Mouse (Mus musculus) neural tube, embryonic 13.5 days (tissue): ENCODE measurements around the gene Mllt10. TPM values are rescaled to one million over a fixed set of nuclear protein-coding genes. Genes with fewer than 3 reads are reported as not detected.
A peak's percentile ranks its signal among the peaks of the same experiment; 100 is the strongest.

Source experiments
- ATAC-seq: fragments of 200-750 bp; cut with Nextera tagmentation; 2 replicates; pipeline ENCODE4 v1.8.0; 2017; ENCODE audit warnings: low read depth, mild to moderate bottlenecking, moderate TSS enrichment, moderate library complexity
- H3K27ac ChIP-seq: fragments of 300-500 bp; sonication (generic); replicated peaks from 2 replicates; pipeline ENCODE4 v1.5.1; 2015; ENCODE audit warnings: moderate library complexity, mild to moderate bottlenecking, inconsistent platforms
- H3K27me3 ChIP-seq: fragments of 300-500 bp; sonication (generic); 2 replicates; pipeline ENCODE4 v1.6.1; 2015; ENCODE audit warnings: mild to moderate bottlenecking, inconsistent platforms
- H3K36me3 ChIP-seq: fragments of 300-500 bp; sonication (generic); 2 replicates; pipeline ENCODE4 v1.6.1; 2015; ENCODE audit warnings: mild to moderate bottlenecking, inconsistent platforms
- H3K4me1 ChIP-seq: fragments of 300-500 bp; sonication (generic); replicated peaks from 2 replicates; pipeline ENCODE4 v1.6.1; 2015; ENCODE audit warnings: inconsistent platforms
- H3K4me2 ChIP-seq: fragments of 300-500 bp; sonication (generic); 2 replicates; pipeline ENCODE4 v1.6.1; 2015; ENCODE audit warnings: inconsistent platforms, mild to moderate bottlenecking, moderate library complexity
- H3K4me3 ChIP-seq: fragments of 300-500 bp; sonication (generic); 2 replicates; pipeline ENCODE4 v1.5.1; 2015; ENCODE audit warnings: mild to moderate bottlenecking, inconsistent platforms
- H3K9ac ChIP-seq: fragments of 300-500 bp; sonication (generic); 2 replicates; pipeline ENCODE4 v1.6.1; 2015; ENCODE audit warnings: moderate library complexity, mild to moderate bottlenecking, inconsistent platforms
- H3K9me3 ChIP-seq: fragments of 300-500 bp; sonication (generic); 2 replicates; pipeline ENCODE4 v1.6.1; 2016; ENCODE audit warnings: inconsistent platforms
- WGBS: fragments of 180-500 bp; shearing (Covaris S2); methylation state at CpG from one replicate; pipeline ENCODE4 v1.1.7; 2015; 5-methylcytosine and 5-hydroxymethylcytosine counted together
- microRNA-seq: library from miRNA; unstranded; fragments of <30 nt; microRNA quantifications from one replicate; pipeline ENCODE4, GENCODE M21; 2016
- polyA plus RNA-seq: library from polyadenylated mRNA; unstranded; fragments of >200 nt; fragmentation: Nextera tagmentation; extraction: Ambion mirVana; gene quantifications from 2 replicates; pipeline ENCODE4 v1.2.1, GENCODE M21; 2015

The Mllt10 gene
- polyA plus RNA-seq, 1 experiment from 2014 or later: 63.1 TPM

DNA sequence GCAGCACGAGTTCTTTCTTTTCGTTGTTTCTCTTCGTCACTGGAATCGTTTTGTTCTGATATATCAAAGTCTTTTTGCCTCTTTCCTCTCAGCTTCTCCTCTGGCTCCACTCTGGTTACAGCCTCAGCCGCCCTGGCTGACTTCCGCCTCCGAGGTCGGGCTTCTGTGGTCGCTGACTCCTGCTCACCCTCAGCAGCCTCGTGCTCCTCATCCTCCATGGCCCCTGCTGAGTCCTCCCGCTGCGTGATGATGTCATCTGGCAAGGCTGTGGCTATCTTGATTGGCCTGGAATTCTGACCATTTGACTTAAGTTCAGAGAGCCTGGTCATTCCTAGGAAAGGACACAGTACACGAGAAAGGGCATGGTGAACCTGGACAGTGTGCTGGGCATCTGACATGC lies 164.5 kb downstream of the Mllt10 start:
- Histone ChIP-seq H3K27ac (no peak overlapping the region), H3K4me3 (no peak overlapping the region), H3K27me3 (no peaks in the 10 kb centered on the region), H3K4me1 (no peaks in the 10 kb centered on the region; the same call in 1 of the 2 replicates), H3K4me2 (no peak overlapping the region), H3K9ac (no peak overlapping the region), H3K36me3 (peaks cover 58% of the 10 kb centered on the region), H3K9me3 (no peaks in the 10 kb centered on the region)
- ATAC-seq: no peak
- 83% methylated on average over 13 of the region's 13 CpGs for WGBS

- Histone ChIP-seq H3K27me3 (no peaks in the 10 kb centered on the region), H3K36me3 (no peaks in the 10 kb centered on the region), H3K4me3 (no peak overlapping the region), H3K27ac (no peak overlapping the region), H3K9ac (no peak overlapping the region), H3K4me2 (no peak overlapping the region), H3K4me1 (peaks cover 13% of the 10 kb centered on the region), H3K9me3 (no peaks in the 10 kb centered on the region)
- WGBS: 70% methylated on average over 8 of the region's 8 CpGs
- ATAC-seq: no peak
These were observed 173.5 kb downstream of the Mllt10 start for GRCm38 (mm10) chr2:18228486-18229062.

DNA sequence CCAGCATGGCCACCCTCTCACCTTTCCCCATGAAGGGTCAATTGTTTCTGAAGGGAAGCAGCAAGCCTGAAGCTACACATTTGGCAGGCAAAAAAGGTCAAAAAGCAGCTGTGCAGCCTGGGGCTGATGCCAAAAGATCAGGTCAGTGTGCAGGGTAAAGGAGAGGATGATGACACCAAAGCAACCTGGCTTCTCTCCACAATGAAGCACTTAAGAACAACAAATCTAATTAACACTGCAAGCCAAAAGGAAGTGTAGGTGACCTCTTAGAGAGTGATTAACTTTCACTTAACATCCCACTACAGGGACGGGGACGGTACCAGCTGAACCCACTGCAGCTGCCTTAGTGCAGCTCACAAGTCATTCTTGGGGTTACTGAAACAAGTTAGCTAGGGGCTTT lies 174.2 kb downstream of the Mllt10 start:
- no peak for ATAC-seq
- WGBS: 13% methylated on average over 2 of the region's 2 CpGs
- Histone ChIP-seq H3K9ac (no peak overlapping the region), H3K4me1 (peaks cover 18% of the 10 kb centered on the region), H3K9me3 (no peaks in the 10 kb centered on the region), H3K36me3 (no peaks in the 10 kb centered on the region), H3K27me3 (no peaks in the 10 kb centered on the region), H3K4me2 (no peak overlapping the region), H3K4me3 (no peak overlapping the region), H3K27ac (no peak overlapping the region)

- Histone ChIP-seq H3K27me3 (no peaks in the 10 kb centered on the region), H3K4me3 (no peak overlapping the region), H3K4me2 (no peak overlapping the region), H3K9ac (no peak overlapping the region), H3K27ac (no peak overlapping the region), H3K4me1 (peaks cover 19% of the 10 kb centered on the region), H3K9me3 (no peaks in the 10 kb centered on the region), H3K36me3 (no peaks in the 10 kb centered on the region)
- no peak for ATAC-seq
- WGBS: 69% methylated on average over 4 of the region's 4 CpGs
These were observed 176.1 kb downstream of the Mllt10 start for GRCm38 (mm10) chr2:18231143-18231542.

GRCm38 (mm10) chr2:18232883-18233567 lies 178.0 kb downstream of the Mllt10 start:
- Histone ChIP-seq H3K9ac (no peak overlapping the region), H3K27me3 (no peaks in the 10 kb centered on the region), H3K4me3 (no peak overlapping the region), H3K9me3 (no peaks in the 10 kb centered on the region), H3K4me2 (no peak overlapping the region), H3K36me3 (no peaks in the 10 kb centered on the region), H3K4me1 (peaks cover 19% of the 10 kb centered on the region), H3K27ac (no peak overlapping the region)
- 5% methylated on average over 5 of the region's 5 CpGs for WGBS
- ATAC-seq: no peak

DNA sequence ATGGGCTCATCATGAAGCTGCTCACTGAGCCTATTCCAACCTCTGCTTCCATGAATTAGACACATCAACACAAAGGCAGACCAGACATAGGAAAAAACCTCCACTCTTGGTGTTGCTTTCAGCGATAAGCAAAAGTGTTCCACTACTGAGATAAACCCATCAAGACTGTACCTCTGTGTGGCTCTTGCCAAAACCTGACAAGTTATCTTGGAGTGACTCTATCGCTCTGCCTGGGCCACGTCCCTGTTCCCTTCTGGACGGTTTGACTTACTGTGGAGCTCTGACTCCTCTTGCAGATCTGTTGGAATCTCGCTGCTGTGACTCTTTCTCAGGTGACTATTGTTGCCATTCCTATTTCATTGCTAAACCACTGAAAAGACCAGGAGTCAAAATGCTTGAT lies 180.5 kb downstream of the Mllt10 start:
- no peak overlapping the region for H3K4me2 ChIP-seq
- no peaks in the 10 kb centered on the region for H3K9me3 ChIP-seq
- peaks cover 13% of the 10 kb centered on the region for H3K4me1 ChIP-seq
- no peak overlapping the region for H3K9ac ChIP-seq
- H3K4me3 ChIP-seq: no peak overlapping the region
- H3K27ac ChIP-seq: no peak overlapping the region
- WGBS: 92% methylated on average over 5 of the region's 5 CpGs
- no peak for ATAC-seq
- no peaks in the 10 kb centered on the region for H3K36me3 ChIP-seq
- H3K27me3 ChIP-seq: no peaks in the 10 kb centered on the region

- WGBS: 91% methylated on average over 3 of the region's 3 CpGs
- Histone ChIP-seq H3K9ac (no peak overlapping the region), H3K27me3 (no peaks in the 10 kb centered on the region), H3K4me3 (no peak overlapping the region), H3K4me2 (no peak overlapping the region), H3K27ac (no peak overlapping the region), H3K36me3 (peaks cover 20% of the 10 kb centered on the region), H3K9me3 (no peaks in the 10 kb centered on the region; the same call in none of the 2 replicates), H3K4me1 (no peaks in the 10 kb centered on the region)
- no peak for ATAC-seq
These were observed 194.2 kb downstream of the Mllt10 start for GRCm38 (mm10) chr2:18249224-18249623.

Small RNA genes lying within 50 kb of the gene (microRNA-seq; reads per million reads assigned to microRNA genes)
- not detected for gene Gm23638
- 5.3 reads per million, percentile 20 among the genes with 10 or more reads in this experiment for gene Mir7655

Other genes with a start within 250 kb of the Mllt10 start
- not detected in 2 replicates for gene H2al2a, start 58.3 kb upstream of the Mllt10 start, polyA plus RNA-seq
- gene A930004D18Rik, start 17.5 kb upstream of the Mllt10 start, polyA plus RNA-seq: 8.8 and 12.3 TPM in 2 replicates
- gene Skida1, start 6.2 kb upstream of the Mllt10 start, polyA plus RNA-seq: 8.2 and 9.2 TPM in 2 replicates